Mouse (Mus musculus) cerebral cortex, adult 2 months (tissue): ENCODE data around the gene Mid1.

Experiments used
- WGBS: fragments of 180-500 bp; shearing (Covaris S2); methylation state at CpG from one replicate; pipeline ENCODE4 v1.1.7; 2018; 5-methylcytosine and 5-hydroxymethylcytosine counted together

Mid1 gene

DNA sequence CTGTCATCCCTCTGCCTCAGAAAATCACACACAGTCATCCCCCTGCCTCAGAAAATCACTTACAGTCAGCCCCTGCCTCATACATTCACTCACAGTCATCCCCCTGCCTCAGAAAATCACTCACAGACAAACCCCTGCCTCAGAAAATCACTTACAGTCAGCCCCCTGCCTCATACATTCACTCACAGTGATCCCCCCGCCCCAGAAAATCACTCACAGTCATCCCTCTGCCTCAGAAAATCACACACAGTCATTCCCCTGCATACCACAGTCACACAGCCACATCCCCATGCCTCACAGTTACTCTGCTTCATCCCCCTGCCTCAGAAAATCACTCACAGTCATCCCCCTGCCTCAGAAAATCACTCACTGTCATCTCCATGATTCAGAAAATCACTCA is 318.5 kb downstream of the Mid1 start:
- 10% methylated on average over 1 of the region's 1 CpGs for WGBS

DNA sequence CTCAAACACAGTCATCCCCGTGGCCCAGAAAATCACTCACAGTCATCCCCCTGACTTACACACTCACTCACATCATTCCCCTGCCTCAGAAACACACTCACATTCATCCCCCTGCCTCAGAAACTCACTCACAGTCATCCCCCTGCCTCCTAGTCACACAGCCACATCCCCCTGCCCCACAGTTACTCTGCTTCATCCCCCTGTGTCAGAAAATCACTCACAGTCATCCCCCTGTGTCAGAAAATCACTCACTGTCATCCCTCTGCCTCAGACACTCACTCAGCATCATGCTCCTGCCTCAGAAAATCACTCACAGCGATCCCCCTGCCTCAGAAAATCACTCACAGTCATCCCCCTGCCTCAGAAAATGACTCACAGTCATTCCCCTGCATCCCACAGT is 319.2 kb downstream of the Mid1 start:
- WGBS = 49% methylated on average over 2 of the region's 2 CpGs

DNA sequence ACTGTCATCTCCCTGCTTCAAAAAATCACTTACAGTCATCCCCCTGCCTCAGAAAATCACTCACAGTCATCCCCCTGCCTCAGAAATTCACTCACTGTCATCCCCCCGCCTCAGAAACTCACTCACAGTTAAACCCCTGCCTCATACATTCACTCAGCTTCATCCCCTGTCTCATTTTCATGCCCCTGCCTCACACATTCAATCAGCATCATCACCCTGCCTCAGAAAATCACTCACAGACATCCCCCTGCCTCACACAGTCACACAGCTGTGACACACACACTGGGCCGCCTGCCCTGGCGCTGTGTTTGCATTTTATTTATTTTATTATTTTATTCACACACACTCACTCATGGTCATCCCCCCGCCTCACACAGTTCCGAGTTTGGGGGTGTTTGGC is 319.8 kb downstream of the Mid1 start:
- WGBS = 28% methylated on average over 5 of the region's 5 CpGs

DNA sequence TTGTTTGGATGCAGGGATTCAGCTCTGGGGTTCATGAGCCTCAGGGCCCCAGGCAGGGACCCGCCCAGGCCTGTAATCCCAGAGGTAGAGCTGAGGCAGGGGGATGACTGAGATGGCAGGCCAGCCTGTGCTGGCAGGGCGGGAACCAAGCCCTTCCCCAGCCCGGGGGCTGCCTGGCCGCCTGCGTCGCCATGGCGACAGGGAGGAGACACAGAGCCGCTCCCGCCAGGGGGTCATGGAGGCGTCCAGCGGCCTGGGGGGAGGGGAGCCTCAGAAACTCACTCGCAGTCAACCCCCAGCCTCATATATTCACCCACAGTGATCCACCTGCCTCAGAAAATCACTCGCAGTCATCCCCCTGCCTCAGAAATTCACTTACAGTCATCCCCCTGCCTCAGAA is 320.2 kb downstream of the Mid1 start:
- 19% methylated on average over 13 of the region's 13 CpGs for WGBS

DNA sequence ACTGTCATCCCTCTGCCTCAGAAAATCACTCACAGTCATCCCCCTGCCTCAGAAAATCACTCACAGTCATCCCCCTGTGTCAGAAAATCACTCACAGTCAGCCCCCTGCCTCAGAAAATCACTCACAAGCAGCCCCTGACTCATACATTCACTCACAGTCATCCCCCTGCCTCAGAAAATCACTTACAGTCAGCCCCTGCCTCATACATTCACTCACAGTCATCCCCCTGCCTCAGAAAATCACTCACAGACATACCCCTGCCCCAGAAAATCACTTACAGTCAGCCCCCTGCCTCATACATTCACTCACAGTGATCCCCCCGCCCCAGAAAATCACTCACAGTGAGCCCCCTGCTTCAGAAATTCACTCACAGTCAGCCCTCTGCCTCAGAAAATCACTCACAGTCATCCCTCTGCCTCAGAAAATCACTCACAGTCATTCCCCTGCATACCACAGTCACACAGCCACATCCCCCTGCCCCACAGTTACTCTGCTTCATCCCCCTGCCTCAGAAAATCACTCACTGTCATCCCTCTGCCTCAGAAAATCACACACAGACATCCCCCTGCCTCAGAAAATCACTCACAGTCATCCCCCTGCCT is 320.8 kb downstream of the Mid1 start:
- whole genome bisulfite sequencing = 39% methylated on average over 1 of the region's 1 CpGs

DNA sequence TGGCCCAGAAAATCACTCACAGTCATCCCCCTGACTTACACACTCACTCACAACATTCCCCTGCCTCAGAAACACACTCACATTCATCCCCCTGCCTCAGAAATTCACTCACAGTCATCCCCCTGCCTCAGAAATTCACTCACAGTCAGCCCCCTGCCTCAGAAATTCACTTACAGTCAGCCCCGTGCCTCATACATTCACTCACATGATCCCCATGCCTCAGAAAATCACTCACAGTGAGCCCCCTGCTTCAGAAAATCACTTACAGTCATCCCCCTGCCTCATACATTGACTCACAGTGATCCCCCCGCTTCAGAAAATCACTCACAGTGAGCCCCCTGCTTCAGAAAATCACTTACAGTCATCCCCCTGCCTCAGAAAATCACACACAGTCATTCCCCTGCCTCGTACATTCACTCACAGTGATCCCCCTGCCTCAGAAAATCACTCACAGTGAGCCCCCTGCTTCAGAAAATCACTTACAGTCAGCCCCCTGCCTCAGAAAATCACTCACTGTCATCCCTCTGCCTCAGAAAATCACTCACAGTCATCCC is 321.8 kb downstream of the Mid1 start:
- WGBS = 52% methylated on average over 3 of the region's 3 CpGs

DNA sequence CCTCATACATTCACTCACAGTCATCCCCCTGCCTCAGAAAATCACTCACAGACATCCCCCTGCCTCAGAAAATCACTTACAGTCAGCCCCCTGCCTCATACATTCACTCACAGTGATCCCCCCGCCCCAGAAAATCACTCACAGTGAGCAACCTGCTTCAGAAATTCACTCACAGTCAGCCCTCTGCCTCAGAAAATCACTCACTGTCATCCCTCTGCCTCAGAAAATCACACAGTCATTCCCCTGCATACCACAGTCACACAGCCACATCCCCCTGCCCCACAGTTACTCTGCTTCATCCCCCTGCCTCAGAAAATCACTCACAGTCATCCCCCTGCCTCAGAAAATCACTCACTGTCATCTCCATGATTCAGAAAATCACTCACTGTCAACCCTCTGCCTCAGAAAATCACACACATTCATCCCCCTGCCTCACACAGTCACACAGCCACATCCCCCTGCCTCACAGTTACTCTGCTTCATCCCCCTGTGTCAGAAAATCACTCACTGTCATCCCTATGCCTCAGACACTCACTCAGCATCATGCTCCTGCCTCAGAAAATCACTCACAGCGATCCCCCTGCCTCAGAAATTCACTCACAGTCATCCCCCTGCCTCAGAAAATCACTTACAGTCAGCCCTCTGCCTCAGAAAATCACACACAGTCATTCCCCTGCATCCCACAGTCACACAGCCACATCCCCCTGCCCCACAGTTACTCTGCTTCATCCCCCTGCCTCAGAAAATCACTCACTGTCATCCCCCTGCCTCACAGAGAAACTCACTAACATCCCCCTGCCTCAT is 322.6 kb downstream of the Mid1 start:
- WGBS = 53% methylated on average over 2 of the region's 2 CpGs

DNA sequence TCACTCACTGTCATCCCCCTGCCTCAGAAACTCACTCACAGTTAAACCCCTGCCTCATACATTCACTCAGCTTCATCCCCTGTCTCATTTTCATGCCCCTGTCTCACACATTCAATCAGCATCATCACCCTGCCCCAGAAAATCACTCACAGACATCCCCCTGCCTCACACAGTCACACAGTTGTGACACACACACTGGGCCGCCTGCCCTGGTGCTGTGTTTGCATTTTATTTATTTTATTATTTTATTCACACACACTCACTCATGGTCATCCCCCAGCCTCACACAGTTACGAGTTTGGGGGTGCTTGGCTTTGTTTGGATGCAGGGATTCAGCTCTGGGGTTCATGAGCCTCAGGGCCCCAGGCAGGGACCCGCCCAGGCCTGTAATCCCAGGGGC is 323.6 kb downstream of the Mid1 start:
- 48% methylated on average over 3 of the region's 3 CpGs for WGBS

DNA sequence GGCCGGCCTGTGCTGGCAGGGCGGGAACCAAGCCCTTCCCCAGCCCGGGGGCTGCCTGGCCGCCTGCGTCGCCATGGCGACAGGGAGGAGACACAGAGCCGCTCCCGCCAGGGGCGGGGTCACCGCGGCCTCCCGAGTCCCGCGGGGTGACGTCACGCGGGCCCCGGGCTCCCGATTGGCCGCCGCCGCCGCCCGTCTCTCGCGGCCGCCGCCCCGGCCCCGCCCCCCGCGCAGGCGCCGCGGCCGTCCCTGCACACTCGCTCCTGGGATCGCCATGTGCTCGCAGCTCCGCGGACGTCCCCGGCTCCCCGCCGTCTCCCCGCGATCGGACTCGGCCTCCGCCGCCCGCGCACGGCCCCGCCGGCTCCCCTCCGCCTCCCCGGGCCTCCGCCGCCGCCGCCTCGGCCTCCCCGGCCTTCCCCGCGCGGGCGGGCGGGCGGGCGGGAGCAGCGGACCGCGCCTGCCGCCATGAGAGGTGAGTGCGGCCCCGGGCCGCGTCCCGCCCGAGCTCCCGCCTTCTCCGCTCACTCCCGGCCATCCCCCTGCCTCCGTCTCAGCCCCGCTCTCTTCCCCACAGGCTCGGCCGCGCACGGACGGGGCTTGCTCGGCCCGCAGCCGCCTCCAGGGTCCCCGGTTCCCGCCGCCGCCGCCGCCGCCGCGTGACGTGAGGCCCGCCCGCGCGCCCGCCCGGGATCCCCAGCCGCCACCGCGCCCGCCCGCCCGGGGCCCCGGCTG is 324.2 kb downstream of the Mid1 start, which contains the start of gene Gm21887:
TSS of gene Gm21887 (plus strand) at position 644 of the 735 bp plus-strand sequence.
- WGBS = 87% methylated on average over 118 of the region's 118 CpGs

DNA sequence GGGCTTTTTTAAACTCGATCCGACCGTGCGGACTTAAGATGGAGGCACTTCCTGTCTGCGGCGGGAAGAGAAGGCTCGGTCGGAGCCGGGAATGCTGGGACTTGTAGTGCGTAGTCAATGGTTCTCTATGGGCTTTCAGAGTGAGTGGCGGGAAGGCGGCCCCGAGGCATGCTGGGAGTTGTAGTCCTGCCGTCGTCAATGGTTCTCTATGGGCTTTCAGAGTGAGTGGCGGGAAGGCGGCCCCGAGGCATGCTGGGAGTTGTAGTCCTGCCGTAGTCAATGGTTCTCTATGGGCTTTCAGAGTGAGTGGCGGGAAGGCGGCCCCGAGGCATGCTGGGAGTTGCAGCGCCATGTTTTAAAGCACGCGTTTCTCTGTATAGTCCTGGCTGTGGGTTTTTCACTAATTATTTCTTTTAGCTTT is 324.8 kb downstream of the Mid1 start:
- 63% methylated on average over 25 of the region's 25 CpGs for WGBS

DNA sequence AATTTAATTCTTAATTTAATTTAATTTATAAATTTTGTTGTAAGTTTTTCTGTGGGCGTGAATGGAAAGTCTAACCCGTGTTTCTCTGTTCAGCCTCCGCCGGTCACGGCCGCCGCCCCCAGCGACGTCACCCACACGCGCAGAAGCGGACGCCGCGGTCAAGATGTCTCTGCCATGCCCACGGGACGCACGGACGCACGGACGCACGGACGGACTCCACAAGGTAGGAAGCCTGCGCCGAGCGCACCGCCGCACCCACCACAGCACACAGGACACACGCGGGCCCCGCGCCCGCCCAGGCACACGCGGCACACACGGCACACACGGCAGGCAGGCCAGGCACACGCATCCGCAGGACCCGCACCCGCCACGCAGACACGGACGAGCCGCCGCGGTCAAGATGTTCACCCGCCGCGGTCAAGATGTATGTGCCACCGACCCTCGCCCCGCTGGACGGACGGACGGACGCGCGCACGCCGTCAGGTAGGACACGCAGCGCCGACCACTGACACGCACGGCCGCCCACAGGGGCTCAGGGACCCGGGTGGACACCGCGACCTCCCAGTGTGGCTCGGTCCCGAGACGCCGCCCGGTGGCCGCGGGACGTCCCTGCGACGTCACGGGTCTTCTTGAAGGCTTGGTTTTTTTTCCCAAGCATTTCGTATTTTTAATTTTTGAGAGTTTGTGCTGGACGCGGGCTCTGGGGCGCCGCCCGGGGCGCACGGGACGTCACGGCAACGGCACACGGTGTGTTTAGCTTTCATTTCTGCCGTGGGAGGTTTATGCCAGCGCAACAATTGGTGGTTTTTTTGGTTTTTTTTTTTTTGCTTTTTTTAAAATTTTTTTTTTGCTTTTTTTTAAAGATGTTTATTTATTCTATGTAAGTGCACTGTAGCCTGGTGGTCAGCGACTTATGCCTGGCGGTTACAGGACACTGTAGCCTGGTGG is 325.9 kb downstream of the Mid1 start:
- WGBS = 86% methylated on average over 97 of the region's 97 CpGs

DNA sequence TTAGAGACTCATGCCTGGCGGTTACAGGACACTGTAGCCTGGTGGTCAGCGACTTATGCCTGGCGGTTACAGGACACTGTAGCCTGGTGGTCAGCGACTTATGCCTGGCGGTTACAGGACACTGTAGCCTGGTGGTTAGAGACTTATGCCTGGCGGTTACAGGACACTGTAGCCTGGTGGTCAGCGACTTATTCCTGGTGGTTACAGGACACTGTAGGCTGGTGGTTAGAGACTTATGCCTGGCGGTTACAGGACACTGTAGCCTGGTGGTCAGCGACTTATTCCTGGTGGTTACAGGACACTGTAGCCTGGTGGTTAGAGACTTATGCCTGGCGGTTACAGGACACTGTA is 326.5 kb downstream of the Mid1 start:
- 76% methylated on average over 7 of the region's 10 CpGs for WGBS

DNA sequence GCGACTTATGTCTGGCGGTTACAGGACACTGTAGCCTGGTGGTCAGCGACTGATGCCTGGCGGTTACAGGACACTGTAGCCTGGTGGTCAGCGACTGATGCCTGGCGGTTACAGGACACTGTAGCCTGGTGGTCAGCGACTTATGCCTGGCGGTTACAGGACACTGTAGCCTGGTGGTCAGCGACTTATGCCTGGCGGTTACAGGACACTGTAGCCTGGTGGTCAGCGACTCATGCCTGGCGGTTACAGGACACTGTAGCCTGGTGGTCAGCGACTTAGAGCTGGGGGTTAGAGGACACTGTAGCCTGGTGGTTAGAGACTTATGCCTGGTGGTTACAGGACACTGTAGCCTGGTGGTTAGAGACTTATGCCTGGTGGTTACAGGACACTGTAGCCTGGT is 328.4 kb downstream of the Mid1 start:
- no CpG with 5 or more reads among the region's 13 CpGs for WGBS

DNA sequence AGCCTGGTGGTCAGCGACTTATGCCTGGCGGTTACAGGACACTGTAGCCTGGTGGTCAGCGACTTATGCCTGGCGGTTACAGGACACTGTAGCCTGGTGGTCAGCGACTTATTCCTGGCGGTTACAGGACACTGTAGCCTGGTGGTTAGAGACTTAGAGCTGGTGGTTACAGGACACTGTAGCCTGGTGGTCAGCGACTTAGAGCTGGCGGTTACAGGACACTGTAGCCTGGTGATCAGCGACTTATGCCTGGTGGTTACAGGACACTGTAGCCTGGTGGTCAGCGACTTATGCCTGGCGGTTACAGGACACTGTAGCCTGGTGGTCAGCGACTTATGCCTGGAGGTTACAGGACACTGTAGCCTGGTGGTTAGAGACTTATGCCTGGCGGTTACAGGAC is 329.0 kb downstream of the Mid1 start:
- WGBS = 86% methylated on average over 9 of the region's 13 CpGs

DNA sequence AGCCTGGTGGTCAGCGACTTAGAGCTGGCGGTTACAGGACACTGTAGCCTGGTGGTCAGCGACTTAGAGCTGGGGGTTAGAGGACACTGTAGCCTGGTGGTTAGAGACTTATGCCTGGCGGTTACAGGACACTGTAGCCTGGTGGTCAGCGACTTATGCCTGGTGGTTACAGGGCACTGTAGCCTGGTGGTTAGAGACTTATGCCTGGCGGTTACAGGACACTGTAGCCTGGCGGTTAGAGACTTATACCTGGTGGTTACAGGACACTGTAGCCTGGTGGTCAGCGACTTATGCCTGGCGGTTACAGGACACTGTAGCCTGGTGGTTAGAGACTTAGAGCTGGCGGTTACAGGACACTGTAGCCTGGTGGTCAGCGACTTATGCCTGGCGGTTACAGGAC is 330.9 kb downstream of the Mid1 start:
- WGBS = 91% methylated on average over 10 of the region's 12 CpGs

DNA sequence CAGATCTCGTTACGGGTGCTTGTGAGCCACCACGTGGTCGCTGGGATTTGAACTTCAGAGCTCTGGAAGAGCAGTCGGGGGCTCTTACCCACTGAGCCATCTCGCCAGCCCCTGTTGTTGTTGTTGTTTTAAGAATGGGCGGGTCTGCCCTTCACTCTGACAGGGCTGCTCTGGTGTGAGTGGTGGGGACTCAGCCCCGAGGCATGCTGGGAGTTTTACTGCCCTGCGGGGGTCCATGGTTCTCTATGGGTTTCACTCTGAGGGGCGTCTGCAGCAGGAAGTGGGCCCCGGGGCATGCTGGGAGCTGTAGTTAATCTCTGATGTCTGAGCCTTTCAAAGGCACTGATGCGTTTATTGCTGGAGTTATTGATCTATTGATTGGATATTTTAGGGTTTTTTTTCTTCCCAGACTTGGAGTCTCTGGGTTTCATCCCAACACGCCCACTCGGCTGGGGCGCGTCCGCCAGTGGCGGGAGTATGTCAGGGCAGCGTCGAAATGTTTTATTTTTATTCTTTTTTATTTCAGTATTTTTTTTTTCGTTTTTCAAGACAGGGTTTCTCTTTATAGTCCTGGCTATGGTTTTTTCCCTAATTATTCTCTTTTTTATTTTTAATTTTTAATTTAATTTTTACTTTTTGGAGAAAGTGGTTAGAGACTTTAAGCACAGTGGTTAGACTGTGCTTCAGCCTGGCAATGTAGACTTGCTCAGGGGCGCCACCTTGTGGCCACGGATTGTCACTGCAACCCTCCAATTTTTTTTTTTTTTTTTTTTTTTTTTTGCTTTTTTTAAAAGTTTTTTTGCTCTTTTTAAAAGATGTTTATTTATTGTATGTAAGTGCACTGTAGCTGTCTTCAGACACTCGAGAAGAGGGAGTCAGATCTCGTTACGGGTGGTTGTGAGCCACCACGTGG is 332.6 kb downstream of the Mid1 start:
- WGBS = 57% methylated on average over 27 of the region's 27 CpGs

DNA sequence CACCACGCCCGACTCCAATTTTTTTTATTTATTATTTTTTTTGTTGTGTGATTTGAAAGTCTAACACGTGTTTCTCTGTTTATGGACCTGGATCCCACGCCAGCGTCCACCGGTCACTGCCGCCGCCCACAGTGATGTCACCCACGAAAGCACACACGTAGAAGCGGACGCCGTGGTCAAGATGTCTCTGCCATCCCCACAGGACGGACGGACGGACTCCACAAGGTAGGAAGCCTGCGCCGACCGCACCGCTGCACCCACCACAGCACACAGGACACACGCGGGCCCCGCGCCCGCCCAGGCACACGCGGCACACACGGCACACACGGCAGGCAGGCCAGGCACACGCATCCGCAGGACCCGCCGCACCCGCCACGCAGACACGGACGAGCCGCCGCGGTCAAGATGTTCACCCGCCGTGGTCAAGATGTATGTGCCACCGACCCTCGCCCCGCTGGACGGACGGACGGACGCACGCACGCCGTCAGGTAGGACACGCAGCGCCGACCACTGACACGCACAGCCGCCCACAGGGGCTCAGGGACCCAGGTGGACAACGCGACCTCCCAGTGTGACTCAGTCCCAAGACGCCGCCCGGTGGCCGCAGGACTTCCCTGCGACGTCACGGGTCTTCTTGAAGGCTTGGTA is 333.7 kb downstream of the Mid1 start:
- 86% methylated on average over 66 of the region's 66 CpGs for WGBS

DNA sequence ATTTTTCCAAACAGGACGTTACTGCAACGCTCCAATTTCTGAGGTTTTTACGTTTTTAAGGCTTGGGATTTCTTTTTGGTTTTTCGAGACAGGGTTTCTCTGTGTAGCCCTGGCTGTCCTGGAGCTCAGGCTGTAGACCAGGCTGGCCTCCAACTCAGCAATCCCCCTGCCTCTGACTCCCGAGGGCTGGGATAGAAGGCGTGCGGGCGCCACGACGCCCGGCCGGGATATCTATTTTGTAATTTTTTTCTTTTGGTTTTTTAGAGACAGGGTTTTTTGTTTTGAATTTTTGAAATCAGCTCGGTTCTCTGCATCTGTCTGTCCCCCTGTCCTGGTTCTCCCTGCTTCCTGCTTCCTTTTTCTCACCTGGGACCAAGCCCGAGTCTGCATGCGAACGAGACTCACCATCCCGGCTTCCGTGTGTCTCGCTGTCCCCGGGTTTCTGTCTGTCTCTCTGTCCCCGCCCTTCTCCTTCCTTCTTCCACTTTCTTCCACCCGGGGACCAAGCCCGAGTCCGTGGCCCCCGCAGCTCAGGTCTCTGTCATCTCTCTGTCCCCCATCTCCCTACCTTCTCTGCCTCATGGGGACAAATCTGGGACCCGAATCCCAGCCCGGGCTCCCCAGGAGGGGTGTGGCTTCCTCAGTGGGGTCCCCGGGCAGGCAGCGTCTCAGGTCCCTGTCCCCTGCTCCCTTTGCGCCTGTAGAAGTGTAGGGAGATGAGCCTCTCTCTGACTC is 334.4 kb downstream of the Mid1 start:
- 85% methylated on average over 30 of the region's 30 CpGs for WGBS
